Mouse (Mus musculus) stomach, postnatal 0 days (tissue): Measurements from ENCODE around the gene Tshz2. TPM values are rescaled to one million over a fixed set of nuclear protein-coding genes. Genes with fewer than 3 reads are reported as not detected.

ENCODE experiments used
- ATAC-seq: fragments of 200-750 bp; cut with Nextera tagmentation; 2 replicates; pipeline ENCODE4 v1.8.0; 2017; ENCODE audit not compliant: low FRiP score, low TSS enrichment
- DNase-seq: peaks from one replicate; pipeline ENCODE4 v3.0.0-alpha.2; 2016; ENCODE audit warnings: low spot score
- H3K27ac ChIP-seq: fragments of 300-500 bp; sonication (generic); replicated peaks from 2 replicates; pipeline ENCODE4 v1.5.1; 2014; ENCODE audit warnings: mild to moderate bottlenecking, control low read depth
- H3K27me3 ChIP-seq: fragments of 300-500 bp; sonication (generic); 2 replicates; pipeline ENCODE4 v1.6.1; 2014; ENCODE audit warnings: low read length; ENCODE audit not compliant: control insufficient read depth, insufficient read depth
- H3K36me3 ChIP-seq: fragments of 300-500 bp; sonication (generic); 2 replicates; pipeline ENCODE4 v1.6.1; 2014; ENCODE audit warnings: low read length, mixed read lengths; ENCODE audit not compliant: control insufficient read depth, insufficient read depth
- H3K4me1 ChIP-seq: fragments of 300-500 bp; sonication (generic); replicated peaks from 2 replicates; pipeline ENCODE4 v1.6.1; 2014; ENCODE audit warnings: antibody characterized with exemption; ENCODE audit not compliant: control insufficient read depth, insufficient read depth
- H3K4me2 ChIP-seq: fragments of 300-500 bp; sonication (generic); replicated peaks from 2 replicates; pipeline ENCODE4 v1.6.1; 2014; ENCODE audit warnings: low read depth, mild to moderate bottlenecking, control low read depth, moderate library complexity
- H3K4me3 ChIP-seq: fragments of 300-500 bp; sonication (generic); 2 replicates; pipeline ENCODE4 v1.5.1; 2014; ENCODE audit warnings: low read depth, low read length, control low read depth
- H3K9ac ChIP-seq: fragments of 300-500 bp; sonication (generic); 2 replicates; pipeline ENCODE4 v1.6.1; 2014; ENCODE audit warnings: mild to moderate bottlenecking, low read length, control low read depth, mixed read lengths
- H3K9me3 ChIP-seq: fragments of 300-500 bp; sonication (generic); 2 replicates; pipeline ENCODE4 v1.6.1; 2016; ENCODE audit warnings: low read length; ENCODE audit not compliant: control insufficient read depth
- CTCF ChIP-seq: IDR thresholded peaks from 2 replicates; pipeline ENCODE4 v1.5.1; 2016; ENCODE audit warnings: antibody characterized with exemption, low read depth, mild to moderate bottlenecking, moderate library complexity
- EP300 ChIP-seq: optimal IDR thresholded peaks from 2 replicates; pipeline ENCODE3; 2016; ENCODE audit warnings: antibody characterized with exemption
- WGBS: fragments of 180-500 bp; shearing (Covaris S2); extraction: QIAGEN DNeasy Blood & Tissue Kit; methylation state at CpG from one replicate; pipeline ENCODE4 v1.1.7; 2014; 5-methylcytosine and 5-hydroxymethylcytosine counted together
- polyA plus RNA-seq: library from polyadenylated mRNA; unstranded; fragments of >200 nt; fragmentation: Nextera tagmentation; extraction: Ambion mirVana; gene quantifications from 2 replicates; pipeline ENCODE4 v1.2.1, GENCODE M21; 2015

Tshz2 gene
- polyA plus RNA-seq, 1 experiment from 2014 or later = 6.7 TPM

- Histone ChIP-seq H3K27ac (no peak overlapping the region), H3K4me1 (no peaks in the 10 kb centered on the region), H3K27me3 (no peaks in the 10 kb centered on the region), H3K36me3 (no peaks in the 10 kb centered on the region), H3K9me3 (no peaks in the 10 kb centered on the region), H3K4me3 (no peak overlapping the region), H3K4me2 (no peak overlapping the region), H3K9ac (no peak overlapping the region)
- ATAC-seq = no peak
- no peak for DNase-seq
- WGBS = 88% methylated on average over 7 of the region's 7 CpGs
- no peak for TF ChIP-seq CTCF
- TF ChIP-seq EP300 = no peak
Observed at GRCm38 (mm10) chr2:169747114-169747642, 114.4 kb downstream of the Tshz2 start.

DNA sequence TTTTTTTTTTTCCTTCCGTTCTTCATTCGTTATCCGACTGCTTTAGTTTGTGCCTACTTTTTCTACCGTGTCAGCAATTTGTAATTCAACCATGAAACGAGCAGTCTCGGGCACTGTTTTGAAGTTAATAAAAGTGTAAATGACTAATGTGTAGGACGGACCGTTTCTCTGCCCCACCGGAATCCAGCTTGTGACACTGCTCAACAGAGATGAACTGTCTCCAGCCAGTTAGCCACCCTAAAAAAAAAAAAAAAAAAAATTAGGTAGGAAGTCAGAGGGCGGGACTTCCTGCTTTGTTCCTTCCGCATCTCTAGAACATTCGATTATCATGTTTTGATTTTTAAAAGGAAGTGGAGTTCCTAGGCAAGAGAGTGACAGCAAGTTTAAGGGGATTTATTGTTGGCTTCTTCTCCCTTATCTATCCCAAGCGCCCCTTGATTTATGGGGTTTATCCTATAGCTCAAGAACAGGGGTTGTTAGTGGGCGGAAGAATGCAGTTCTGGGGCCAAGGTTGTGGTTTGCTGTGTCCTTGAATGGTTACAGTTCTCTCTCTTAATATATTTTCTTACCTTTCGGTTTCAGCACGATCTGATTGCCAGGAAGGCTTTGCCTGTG is 116.6 kb downstream of the Tshz2 start:
- Histone ChIP-seq H3K36me3 (no peaks in the 10 kb centered on the region), H3K27ac (no peak overlapping the region), H3K4me2 (no peak overlapping the region), H3K9ac (no peak overlapping the region), H3K9me3 (no peaks in the 10 kb centered on the region), H3K27me3 (no peaks in the 10 kb centered on the region), H3K4me3 (no peak overlapping the region), H3K4me1 (no peaks in the 10 kb centered on the region)
- ATAC-seq = no peak
- no peak for DNase-seq
- TF ChIP-seq EP300 (no peak), CTCF (no peak)
- WGBS = 69% methylated on average over 16 of the region's 16 CpGs

DNA sequence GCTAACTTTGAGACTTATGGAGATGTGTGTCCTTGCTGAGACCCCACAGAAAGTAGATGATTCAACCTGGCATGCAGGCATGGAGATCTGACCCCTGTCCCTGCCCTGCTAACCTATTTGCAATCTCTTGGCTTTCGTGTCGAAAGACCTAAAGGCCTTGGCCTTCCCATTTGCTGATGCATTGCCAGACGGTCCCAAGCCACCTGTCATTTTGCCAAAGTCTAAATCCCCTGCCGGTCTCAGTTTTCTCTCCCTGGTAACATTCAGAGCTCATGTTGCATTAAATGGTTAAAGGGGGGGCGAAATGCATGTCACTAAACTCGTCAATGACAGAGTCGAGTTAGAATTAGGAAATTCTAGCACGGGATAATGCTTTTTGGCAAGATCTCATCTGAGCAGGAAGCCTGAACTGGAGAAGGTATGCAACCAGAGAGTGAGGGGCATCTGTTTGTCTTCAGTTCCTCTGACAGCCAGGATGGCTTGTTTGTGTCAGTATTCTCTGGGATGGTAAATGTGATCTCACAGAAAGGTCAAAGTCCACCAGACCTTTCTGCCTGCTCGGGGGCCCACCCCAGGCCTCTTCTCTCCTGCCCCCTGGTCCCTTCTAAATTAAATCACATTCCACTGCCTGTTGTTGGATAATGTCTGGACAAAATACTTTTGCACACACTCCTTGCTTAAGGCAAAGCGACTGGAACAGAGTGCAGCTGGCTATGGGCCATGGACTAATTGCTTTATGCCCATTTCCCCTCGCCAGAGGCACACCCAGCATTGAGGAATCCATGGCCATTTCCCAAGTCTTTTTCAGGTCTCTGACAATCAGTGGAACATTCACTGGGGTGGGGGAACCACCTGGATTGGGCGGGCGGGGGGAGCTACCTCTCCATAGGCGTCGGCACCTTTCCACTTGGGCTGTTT is 118.0 kb downstream of the Tshz2 start:
- H3K4me1 ChIP-seq = no peaks in the 10 kb centered on the region
- peak overlapping the region; percentile 18; the same call in 1 of the 2 replicates for H3K27ac ChIP-seq
- WGBS = 34% methylated on average over 15 of the region's 15 CpGs
- H3K4me3 ChIP-seq = no peak overlapping the region
- H3K9ac ChIP-seq = no peak overlapping the region
- peak; percentile 29; the same call in 1 of the 2 replicates for ATAC-seq
- TF ChIP-seq CTCF (no peak), EP300 (no peak)
- H3K36me3 ChIP-seq = no peaks in the 10 kb centered on the region
- H3K4me2 ChIP-seq = no peak overlapping the region
- H3K9me3 ChIP-seq = no peaks in the 10 kb centered on the region
- no peaks in the 10 kb centered on the region for H3K27me3 ChIP-seq
- DNase-seq = no peak

DNA sequence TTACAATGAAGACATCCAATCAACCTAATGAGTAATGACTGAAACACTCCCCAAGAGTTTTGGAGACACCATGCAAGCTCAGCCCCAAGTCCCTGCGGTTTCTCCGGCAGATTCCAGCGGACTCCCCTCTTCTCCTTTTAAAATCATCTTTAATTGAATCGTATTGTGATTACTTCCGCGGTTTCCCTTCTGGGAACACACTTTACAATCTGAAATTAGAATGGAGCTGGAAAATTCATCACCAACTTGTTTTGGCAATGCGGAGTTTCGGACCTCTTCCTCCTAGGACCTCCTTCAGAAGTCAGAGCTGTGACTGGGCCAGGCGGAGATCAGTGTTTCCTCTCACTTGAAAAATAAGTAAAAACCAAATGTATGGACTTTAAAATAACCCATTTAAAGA is 119.3 kb downstream of the Tshz2 start:
- H3K4me2 ChIP-seq = no peak overlapping the region
- H3K4me1 ChIP-seq = no peaks in the 10 kb centered on the region
- DNase-seq (no peak), ATAC-seq (no peak)
- no peak overlapping the region for H3K27ac ChIP-seq
- 90% methylated on average over 9 of the region's 9 CpGs for WGBS
- no peaks in the 10 kb centered on the region for H3K27me3 ChIP-seq
- H3K36me3 ChIP-seq = no peaks in the 10 kb centered on the region
- no peak overlapping the region for H3K9ac ChIP-seq
- no peak for TF ChIP-seq CTCF
- TF ChIP-seq EP300 = no peak
- H3K4me3 ChIP-seq = no peak overlapping the region
- no peaks in the 10 kb centered on the region for H3K9me3 ChIP-seq

- H3K27me3 ChIP-seq = no peaks in the 10 kb centered on the region
- no peaks in the 10 kb centered on the region for H3K36me3 ChIP-seq
- no peak overlapping the region for H3K4me3 ChIP-seq
- WGBS = 90% methylated on average over 9 of the region's 9 CpGs
- H3K27ac ChIP-seq = no peak overlapping the region
- DNase-seq (no peak), ATAC-seq (no peak)
- TF ChIP-seq EP300 (no peak), CTCF (no peak)
- H3K9ac ChIP-seq = no peak overlapping the region
- no peaks in the 10 kb centered on the region for H3K9me3 ChIP-seq
- no peaks in the 10 kb centered on the region for H3K4me1 ChIP-seq
- no peak overlapping the region for H3K4me2 ChIP-seq
Observed at GRCm38 (mm10) chr2:169753432-169753831, 120.6 kb downstream of the Tshz2 start.
